In genomic region chr2:117763631-117764030, GRCm38 (mm10) we compare ENCODE assay signal across 21 mouse cellular contexts.
"Had no signal": no experiment of that assay in that cellular context is flagged by ENCODE, and none has a peak within 500 bp of the region (broad histone marks: within the 10 kb centered on the region; RNA-seq: fewer than 3 reads in every experiment).

No protein-coding gene starts in this region.

- H3K4me3 ChIP-seq: hindbrain, embryonic 15.5 days; limb, embryonic 12.5 days; limb, embryonic 15.5 days; midbrain, embryonic 12.5 days; midbrain, embryonic 15.5 days; neural tube, embryonic 12.5 days; neural tube, embryonic 15.5 days had no signal

- DNase-seq: kidney, adult 18-20 months; kidney, postnatal 10 days; kidney, postnatal 4 days; left cerebral cortex, postnatal 4 days; liver, postnatal 0 days; retina, postnatal 1 day; right cerebral cortex, postnatal 25 days; spleen, adult 18-20 months; thymus, adult 2 months; thymus, postnatal 14 days; thymus, postnatal 4 days had no signal

- H3K27me3 ChIP-seq: hindbrain, embryonic 15.5 days; limb, embryonic 12.5 days; limb, embryonic 15.5 days; midbrain, embryonic 12.5 days; midbrain, embryonic 15.5 days; neural tube, embryonic 12.5 days; neural tube, embryonic 15.5 days had no signal

- H3K4me2 ChIP-seq: hindbrain, embryonic 15.5 days; limb, embryonic 12.5 days; limb, embryonic 15.5 days; liver, embryonic 11.5 days; midbrain, embryonic 12.5 days; midbrain, embryonic 15.5 days; neural tube, embryonic 12.5 days; neural tube, embryonic 15.5 days had no signal

- H3K9ac ChIP-seq: hindbrain, embryonic 15.5 days; limb, embryonic 12.5 days; limb, embryonic 15.5 days; liver, embryonic 14.5 days; liver, postnatal 0 days; midbrain, embryonic 12.5 days; midbrain, embryonic 15.5 days; neural tube, embryonic 12.5 days; neural tube, embryonic 15.5 days had no signal

- H3K27ac ChIP-seq: hindbrain, embryonic 15.5 days; limb, embryonic 12.5 days; limb, embryonic 15.5 days; liver, embryonic 14.5 days; macrophage; midbrain, embryonic 12.5 days; midbrain, embryonic 15.5 days; neural tube, embryonic 12.5 days; neural tube, embryonic 15.5 days had no signal

- H3K36me3 ChIP-seq: hindbrain, embryonic 15.5 days; limb, embryonic 12.5 days; limb, embryonic 15.5 days; midbrain, embryonic 12.5 days; midbrain, embryonic 15.5 days; neural tube, embryonic 12.5 days; neural tube, embryonic 15.5 days had no signal

- H3K9me3 ChIP-seq: hindbrain, embryonic 15.5 days; limb, embryonic 12.5 days; limb, embryonic 15.5 days; midbrain, embryonic 12.5 days; midbrain, embryonic 15.5 days; neural tube, embryonic 12.5 days; neural tube, embryonic 15.5 days had no signal

- H3K4me1 ChIP-seq: hindbrain, embryonic 15.5 days; limb, embryonic 12.5 days; limb, embryonic 15.5 days; midbrain, embryonic 12.5 days; midbrain, embryonic 15.5 days; neural tube, embryonic 12.5 days; neural tube, embryonic 15.5 days had no signal

- ATAC-seq: liver, postnatal 0 days; midbrain, embryonic 15.5 days had no signal
